Mouse (Mus musculus): ENCODE results near the gene Fktn.
"Not testable (repeated sequence)": the region's sequence is repeated elsewhere in the genome, so short reads cannot be mapped to it uniquely, and the experiment has no call there.

Gene Fktn

DNA sequence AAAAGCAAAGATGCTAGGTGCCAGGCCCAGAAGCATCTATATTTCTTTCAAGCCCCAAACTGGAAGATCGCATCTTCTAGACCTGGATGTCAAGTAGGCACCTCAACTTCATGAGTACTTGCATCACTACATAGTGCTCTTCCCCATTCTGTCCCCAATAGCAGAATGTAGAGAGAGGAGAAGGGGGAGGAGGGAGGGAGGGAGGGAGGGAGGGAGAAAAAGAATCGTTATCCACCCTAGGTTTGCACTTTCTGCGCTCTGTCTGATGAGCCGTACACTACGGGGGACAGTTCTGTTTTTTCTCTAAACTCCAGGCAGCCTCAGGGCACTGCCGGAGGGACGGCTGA lies at the start of gene Fktn:
Fktn (plus strand) TSS at position 295 of the 347 bp plus-strand sequence.
- DNase-seq (ENCODE audit: low spot score): no peak

- DNase-seq (ENCODE audit: low spot score): no peak
These were observed 31.7 kb upstream of the Fktn start for GRCm38 (mm10) chr4:53682092-53682491.

- DNase-seq (ENCODE audit: low spot score): no peak
These were observed 24.8 kb upstream of the Fktn start for GRCm38 (mm10) chr4:53688965-53689364.

DNA sequence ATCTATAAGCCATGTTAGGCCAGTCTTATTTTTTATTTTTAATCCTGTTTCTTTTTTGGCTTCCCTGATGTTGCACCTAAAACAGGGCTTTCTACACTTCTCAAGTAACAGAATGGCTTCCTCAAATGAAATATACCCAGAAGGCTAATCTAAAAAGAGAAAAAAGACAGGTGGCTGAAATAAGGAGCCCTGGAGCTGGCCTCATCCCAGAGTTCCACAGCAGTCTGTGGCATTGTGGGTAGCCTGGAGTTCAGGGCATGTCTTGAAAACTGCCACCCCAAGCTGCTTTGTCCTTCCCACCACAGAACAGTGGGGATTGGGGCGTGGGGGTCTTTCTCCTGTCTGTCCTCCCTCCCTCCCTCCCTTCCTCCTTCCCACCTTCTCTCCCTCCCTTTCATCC lies 22.4 kb upstream of the Fktn start:
- DNase-seq (ENCODE audit: low spot score): no peak

GRCm38 (mm10) chr4:53709166-53709565 lies 4.6 kb upstream of the Fktn start:
- DNase-seq (ENCODE audit: low spot score): not testable (repeated sequence)

DNA sequence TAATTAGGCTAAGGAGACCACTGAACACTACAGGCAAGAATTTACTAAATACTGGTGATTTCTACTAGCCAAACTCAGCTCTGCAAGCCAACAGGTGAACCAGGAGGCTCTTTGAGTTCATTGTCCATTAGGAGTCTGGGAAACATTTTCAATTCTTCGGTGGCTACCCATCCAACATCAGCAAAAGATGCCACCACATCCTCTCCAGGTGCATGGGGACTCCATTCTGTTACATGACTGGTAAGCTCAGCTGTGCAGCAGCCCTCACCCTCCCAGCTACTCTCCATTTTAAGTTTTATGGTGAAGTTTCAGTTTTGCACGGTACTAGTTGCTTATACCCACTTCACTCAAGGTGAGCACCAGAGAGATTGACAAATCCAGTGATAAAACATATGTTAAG lies 3.8 kb upstream of the Fktn start:
- DNase-seq (ENCODE audit: low spot score): no peak

GRCm38 (mm10) chr4:53710555-53711328 lies 3.1 kb upstream of the Fktn start:
- DNase-seq (ENCODE audit: low spot score): no peak

DNA sequence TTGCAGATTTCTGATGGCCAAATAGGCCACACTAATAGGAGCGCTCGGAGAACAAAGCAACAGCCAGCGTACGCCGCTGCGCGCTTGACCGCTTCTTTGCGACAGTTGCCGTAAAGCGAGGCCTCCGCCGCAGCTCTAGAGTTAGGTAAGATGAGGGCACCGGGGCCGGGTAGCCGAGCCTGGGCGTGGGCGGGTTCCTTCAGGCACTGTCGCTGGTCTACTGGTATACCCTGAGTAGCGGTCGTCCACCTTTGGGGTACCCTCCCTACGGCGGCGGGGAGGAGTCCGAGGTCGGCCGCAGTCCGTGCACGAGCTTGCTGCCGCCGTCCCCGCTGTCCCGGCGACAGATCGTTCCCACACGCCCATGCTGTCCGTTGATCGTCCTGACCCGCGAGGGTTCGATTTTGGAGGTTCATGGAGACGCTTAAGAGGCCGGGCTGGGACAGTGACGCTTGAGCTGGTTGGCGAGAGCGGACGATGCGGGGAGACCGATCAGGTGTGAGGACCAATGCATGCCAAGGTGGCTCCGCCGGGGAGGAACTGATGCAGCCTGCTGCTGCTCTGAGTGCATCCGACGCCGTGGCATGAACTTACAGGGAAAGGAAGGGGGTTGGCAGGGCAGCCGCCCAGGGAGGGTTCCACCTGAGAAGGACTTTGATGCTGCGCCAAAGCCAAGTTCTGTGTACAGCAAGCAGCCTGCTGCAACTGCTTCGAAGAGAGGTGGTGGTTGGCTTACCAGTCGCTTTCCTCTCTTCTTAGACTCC lies 435 bp downstream of the Fktn start:
- DNase-seq (ENCODE audit: low spot score): peak; percentile 52

- no peak for DNase-seq (ENCODE audit: low spot score)
These were observed 2.2 kb downstream of the Fktn start for GRCm38 (mm10) chr4:53715977-53716376.

DNA sequence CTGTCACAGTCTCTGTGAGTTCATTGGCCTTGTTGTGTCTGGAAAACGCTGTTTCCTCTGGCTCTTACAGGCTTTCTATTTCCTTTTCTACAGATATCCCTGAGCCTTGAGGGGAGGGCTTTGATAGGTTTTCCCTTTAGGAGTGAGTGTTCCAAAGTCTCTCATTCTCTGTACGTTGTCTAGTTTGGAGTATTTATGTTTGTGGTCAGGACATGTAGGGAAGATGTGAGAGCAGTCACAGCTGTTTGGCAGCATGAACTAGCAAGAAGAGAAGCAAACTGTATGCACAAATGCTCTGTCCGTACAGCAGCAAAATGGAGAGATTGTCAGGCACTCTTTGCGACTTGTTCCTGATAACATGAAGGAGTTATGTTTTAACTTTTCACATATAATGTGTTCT lies 3.7 kb downstream of the Fktn start:
- no peak for DNase-seq (ENCODE audit: low spot score)

- DNase-seq (ENCODE audit: low spot score): no peak
These were observed 4.5 kb downstream of the Fktn start for GRCm38 (mm10) chr4:53718261-53718660.

DNA sequence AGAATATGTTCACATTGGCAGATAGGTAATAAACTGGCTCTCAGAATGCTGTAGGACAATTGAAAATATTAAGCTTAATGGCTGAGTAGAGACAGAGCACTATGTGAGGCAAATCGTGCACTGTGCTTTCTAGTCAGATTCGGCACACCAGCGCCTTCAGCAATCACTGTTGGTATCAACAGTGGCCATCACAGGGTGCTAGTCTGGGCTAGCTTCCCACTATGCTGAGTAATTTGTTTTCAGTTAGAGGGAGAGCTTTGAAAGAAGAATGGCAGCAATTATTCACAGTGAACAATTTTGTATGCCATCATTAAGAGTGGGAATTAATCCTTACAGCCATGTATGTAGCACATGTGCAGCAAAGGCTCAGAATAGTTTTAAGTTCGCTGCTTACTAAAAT lies 8.7 kb downstream of the Fktn start:
- no peak for DNase-seq (ENCODE audit: low spot score)

DNA sequence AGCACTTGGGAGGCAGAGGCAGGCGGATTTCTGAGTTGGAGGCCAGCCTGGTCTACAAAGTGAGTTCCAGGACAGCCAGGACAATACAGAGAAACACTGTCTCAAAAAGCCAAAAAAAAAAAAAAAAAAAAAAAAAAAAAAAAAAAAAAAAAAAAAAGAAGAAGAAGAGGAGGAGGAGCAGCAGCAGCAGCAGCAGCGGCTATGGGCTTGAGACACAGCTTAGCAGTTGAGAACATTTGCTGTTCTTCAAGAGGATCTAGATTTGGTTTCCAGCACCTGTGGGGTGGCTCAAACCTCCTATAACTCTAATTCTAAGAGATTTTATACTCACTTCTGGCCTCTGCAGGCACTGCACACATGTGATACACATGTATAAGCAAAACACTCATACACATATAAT lies 12.3 kb downstream of the Fktn start:
- not testable (repeated sequence) for DNase-seq (ENCODE audit: low spot score)

GRCm38 (mm10) chr4:53728121-53728520 lies 14.3 kb downstream of the Fktn start:
- no peak for DNase-seq (ENCODE audit: low spot score)

- DNase-seq (ENCODE audit: low spot score): no peak
These were observed 25.3 kb downstream of the Fktn start for GRCm38 (mm10) chr4:53738956-53739616.

- DNase-seq (ENCODE audit: low spot score): no peak
These were observed 36.0 kb downstream of the Fktn start for GRCm38 (mm10) chr4:53749831-53750230.

DNA sequence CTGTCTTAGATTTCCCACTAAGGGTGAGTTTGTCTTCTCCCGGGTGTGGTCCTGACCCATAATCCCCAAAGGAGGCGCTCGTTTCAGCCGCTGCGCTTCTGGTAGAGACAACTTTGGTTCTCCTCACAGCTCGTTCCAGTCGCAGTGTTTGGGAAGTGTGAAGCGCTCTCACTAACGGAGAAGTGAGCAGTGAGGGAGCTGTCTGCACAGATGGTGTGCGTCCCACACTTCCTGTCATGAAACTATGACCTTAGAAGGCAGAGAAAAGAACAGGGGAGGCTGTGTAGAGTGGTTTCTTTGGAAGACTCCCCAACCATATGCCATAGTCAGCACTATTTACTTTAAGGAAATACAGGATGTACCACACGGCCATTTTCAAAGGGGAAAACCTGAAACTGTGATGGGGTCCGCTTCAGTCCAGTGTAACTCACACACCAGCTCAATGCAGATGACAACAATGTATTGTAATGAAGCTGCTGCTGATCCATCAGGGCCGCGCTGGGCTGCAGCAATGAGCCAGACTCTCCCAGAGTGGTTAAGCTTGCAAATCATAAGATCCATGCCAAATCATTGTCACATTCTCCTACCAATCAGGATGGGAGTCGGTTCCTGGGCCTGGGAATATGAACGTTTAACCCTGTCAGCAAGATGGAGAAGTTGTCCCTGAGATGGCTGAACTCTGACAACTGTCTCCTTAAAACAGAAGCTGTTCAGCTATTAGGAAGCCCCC lies 36.8 kb downstream of the Fktn start:
- no peak for DNase-seq (ENCODE audit: low spot score)

DNA sequence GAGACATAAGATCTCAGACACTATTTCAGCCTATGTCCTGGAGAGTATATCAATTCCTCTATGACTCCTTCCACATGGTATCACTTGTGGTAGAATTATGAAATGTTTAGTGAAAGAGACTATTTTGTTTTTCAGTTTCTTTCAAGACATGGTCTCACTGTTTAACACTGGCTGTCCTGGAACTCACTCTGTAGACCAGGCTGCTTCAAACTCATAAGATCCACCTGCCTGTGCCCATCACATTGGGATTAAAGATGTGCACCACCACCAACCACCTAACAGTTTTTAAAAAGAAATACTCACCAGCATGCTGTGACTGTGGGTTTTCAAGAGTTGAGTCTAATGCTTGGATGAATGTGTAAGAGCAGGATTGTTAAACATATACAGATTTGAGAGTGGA lies 43.2 kb downstream of the Fktn start:
- no peak for DNase-seq (ENCODE audit: low spot score)

- no peak for DNase-seq (ENCODE audit: low spot score)
These were observed 45.0 kb downstream of the Fktn start for GRCm38 (mm10) chr4:53758764-53759163.

- no peak for DNase-seq (ENCODE audit: low spot score)
These were observed 45.9 kb downstream of the Fktn start for GRCm38 (mm10) chr4:53759678-53760077.

DNA sequence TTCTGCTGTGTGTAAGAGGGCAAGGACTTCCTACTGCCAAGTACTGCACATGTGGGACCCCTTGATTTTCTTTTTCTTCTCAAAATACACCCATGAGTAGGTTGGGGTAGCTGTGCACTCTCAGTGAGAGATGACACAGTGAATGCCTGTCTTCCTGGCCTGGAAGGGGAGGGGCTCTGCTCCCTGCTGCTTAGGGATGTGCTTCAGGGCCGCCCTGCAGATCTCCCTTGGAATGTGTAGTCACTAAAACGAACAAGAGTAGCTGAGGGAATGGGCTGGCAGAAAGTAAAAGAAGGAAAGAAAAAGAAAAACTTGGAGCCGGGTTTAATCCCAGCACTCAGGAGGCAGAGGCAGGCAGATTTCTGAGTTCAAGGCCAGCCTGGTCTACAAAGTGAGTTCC lies 48.7 kb downstream of the Fktn start:
- no peak for DNase-seq (ENCODE audit: low spot score)

DNA sequence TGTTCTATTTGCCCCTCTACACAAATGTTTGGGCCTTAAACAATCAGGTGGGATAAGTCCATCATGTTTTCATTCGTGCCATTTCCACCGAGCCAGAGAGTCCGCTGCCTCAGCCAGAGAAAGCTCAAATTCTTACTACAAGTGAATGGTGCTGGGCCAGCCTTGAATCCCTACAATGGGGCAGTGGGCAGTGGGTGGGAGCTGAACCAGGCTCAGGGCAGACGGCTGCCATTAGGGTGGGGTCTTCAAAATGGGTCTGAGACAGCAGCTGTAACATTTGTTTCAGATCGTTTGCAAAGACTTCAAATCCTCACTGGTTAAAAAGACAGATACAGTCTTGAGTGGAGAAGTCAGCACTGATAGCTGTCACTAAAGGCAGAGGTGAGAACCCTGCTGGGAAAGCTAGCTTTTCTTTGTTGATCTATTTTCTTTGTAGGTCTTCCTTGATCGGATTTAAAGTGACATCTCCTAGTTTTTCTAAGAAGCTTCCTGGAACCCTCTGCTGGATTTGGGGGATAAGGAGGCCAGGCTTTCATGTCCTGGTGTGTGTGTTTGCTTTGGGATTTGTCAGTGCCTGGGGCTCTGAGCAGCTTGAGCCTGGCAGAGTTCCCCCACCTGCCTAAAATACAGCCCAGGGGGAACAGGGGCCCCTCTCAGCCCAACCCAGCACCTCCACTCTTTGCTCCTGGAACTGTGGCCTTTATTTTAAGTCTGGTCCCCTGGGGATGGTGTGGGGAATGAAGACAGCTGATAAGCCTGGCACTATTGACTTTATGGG lies 57.3 kb downstream of the Fktn start:
- DNase-seq (ENCODE audit: low spot score): no peak

All from urinary bladder, postnatal 10 days (tissue).